Mouse (Mus musculus) layer of hippocampus, postnatal 25 days (tissue): ENCODE measurements around the gene Cd37. TPM values are rescaled to one million over a fixed set of nuclear protein-coding genes. Genes with fewer than 3 reads are reported as not detected.

Source experiments
- total RNA-seq, 2 experiments: library from RNA; stranded (reverse); gene quantifications; 2 replicates each; pipeline ENCODE4 v1.2.3; 2021

The Cd37 gene
- total RNA-seq, 2 experiments from 2014 or later: 3.1 to 5.7 TPM

Other genes with a start within 250 kb of the Cd37 start
- 10 to 100 TPM; 39.5 to 40.1 TPM for gene Irf3, start 241.5 kb downstream of the Cd37 start, total RNA-seq
- 1 to 10 TPM; 1.9 to 3.4 TPM for gene Bcl2l12, start 240.4 kb downstream of the Cd37 start, total RNA-seq
- 100 to 1,000 TPM; 151 to 156 TPM for gene Scaf1, start 222.8 kb downstream of the Cd37 start, total RNA-seq
- gene Rras, start 221.2 kb downstream of the Cd37 start, total RNA-seq: 10 to 100 TPM; 11.7 to 12.3 TPM
- gene Prr12, start 186.2 kb downstream of the Cd37 start, total RNA-seq: 10 to 100 TPM; 67.9 to 81.7 TPM
- gene Nosip, start 176.7 kb downstream of the Cd37 start, total RNA-seq: 10 to 100 TPM; 49.8 to 59.4 TPM
- gene Prrg2, start 176.4 kb downstream of the Cd37 start, total RNA-seq: 1 to 10 TPM; 5.6 to 6.6 TPM
- 1 to 10 TPM; 9.6 to 9.7 TPM for gene Rcn3, start 146.9 kb downstream of the Cd37 start, total RNA-seq
- 10 to 100 TPM; 18.1 to 21.0 TPM for gene Fcgrt, start 135.3 kb downstream of the Cd37 start, total RNA-seq
- 100 to 1,000 TPM; 418 to 465 TPM for gene Rps11, start 114.7 kb downstream of the Cd37 start, total RNA-seq
- gene Rpl13a, start 110.4 kb downstream of the Cd37 start, total RNA-seq: 100 to 1,000 TPM; 765 to 826 TPM
- not detected for gene Gm45713, start 102.9 kb downstream of the Cd37 start, total RNA-seq
- gene Flt3l, start 102.7 kb downstream of the Cd37 start, total RNA-seq: 1 to 10 TPM; 4.5 to 8.2 TPM
- 10 to 100 TPM; 43.2 to 47.0 TPM for gene Pih1d1, start 84.8 kb downstream of the Cd37 start, total RNA-seq
- 10 to 100 TPM; 10.9 to 13.6 TPM for gene Aldh16a1, start 84.5 kb downstream of the Cd37 start, total RNA-seq
- 1,000 to 10,000 TPM; 1,494 to 1,551 TPM for gene Slc17a7, start 75.2 kb downstream of the Cd37 start, total RNA-seq
- gene Gfy, start 59.5 kb downstream of the Cd37 start, total RNA-seq: under 1 TPM in 1 of 2 experiments, not detected in 1; 0.26 TPM
- gene Pth2, start 58.1 kb downstream of the Cd37 start, total RNA-seq: not detected
- 1 to 10 TPM; 2.4 to 2.9 TPM for gene Ccdc155, start 34.2 kb downstream of the Cd37 start, total RNA-seq
- gene Dkkl1, start 27.0 kb downstream of the Cd37 start, total RNA-seq: 1 to 10 TPM; 1.2 to 2.4 TPM
- 1 to 10 TPM; 4.7 to 5.5 TPM for gene Tead2, start 23.4 kb downstream of the Cd37 start, total RNA-seq
- gene Slc6a16, start 2.0 kb upstream of the Cd37 start, total RNA-seq: 1 to 10 TPM; 1.6 to 2.2 TPM
- not detected for gene Slc6a21, start 38.4 kb upstream of the Cd37 start, total RNA-seq
- 10 to 100 TPM; 14.1 to 18.5 TPM for gene Trpm4, start 94.7 kb upstream of the Cd37 start, total RNA-seq
- under 1 TPM in 1 of 2 experiments, not detected in 1; 0.17 TPM for gene Hrc, start 96.2 kb upstream of the Cd37 start, total RNA-seq
- 100 to 1,000 TPM; 129 to 134 TPM for gene Ppfia3, start 127.9 kb upstream of the Cd37 start, total RNA-seq
- 100 to 1,000 TPM; 151 to 155 TPM for gene Lin7b, start 131.5 kb upstream of the Cd37 start, total RNA-seq
- gene Snrnp70, start 156.6 kb upstream of the Cd37 start, total RNA-seq: 100 to 1,000 TPM; 288 to 443 TPM
- gene Kcna7, start 166.5 kb upstream of the Cd37 start, total RNA-seq: not detected
- under 1 TPM in 1 of 2 experiments, not detected in 1; 0.22 TPM for gene Ntf5, start 174.6 kb upstream of the Cd37 start, total RNA-seq
- under 1 TPM in 1 of 2 experiments, not detected in 1; 0.57 TPM for gene Lhb, start 181.7 kb upstream of the Cd37 start, total RNA-seq
- 10 to 100 TPM; 13.9 to 16.5 TPM for gene Gys1, start 195.7 kb upstream of the Cd37 start, total RNA-seq
- gene Ruvbl2, start 199.0 kb upstream of the Cd37 start, total RNA-seq: 10 to 100 TPM; 34.3 to 40.6 TPM
- gene Ftl1, start 220.8 kb upstream of the Cd37 start, total RNA-seq: 100 to 1,000 TPM; 204 to 228 TPM
- gene Bax, start 227.8 kb upstream of the Cd37 start, total RNA-seq: 10 to 100 TPM; 81.6 to 82.1 TPM
- gene Tulp2, start 242.8 kb upstream of the Cd37 start, total RNA-seq: not detected
- gene Gm45808, start 247.7 kb upstream of the Cd37 start, total RNA-seq: 1 to 10 TPM in 1 of 2 experiments, under 1 TPM in 1; 0.63 to 1.1 TPM
- gene Dhdh, start 249.7 kb upstream of the Cd37 start, total RNA-seq: 1 to 10 TPM; 3.1 to 5.7 TPM